Mouse (Mus musculus): Measurements from ENCODE around the gene Taok3. TPM values are rescaled to one million over a fixed set of nuclear protein-coding genes. Genes with fewer than 3 reads are reported as not detected.

Taok3 gene
- polyA plus RNA-seq, 1 experiment from 2014 or later: 16.3 TPM

GRCm38 (mm10) chr5:117318741-117319629 lies 199.1 kb downstream of the Taok3 start, which contains the start of gene Vsig10:
TSS of gene Vsig10 (plus strand) at chr5:117319083.
- H3K4me3 ChIP-seq (ENCODE audit: low read length): peak within 1 kb of the TSS; percentile 76
- H3K36me3 ChIP-seq (ENCODE audit: control insufficient read depth, insufficient read depth, low read length): no peaks in the 10 kb centered on the region
- no peaks in the 10 kb centered on the region for H3K9me3 ChIP-seq (ENCODE audit: control insufficient read depth, low read length)
- peak within 1 kb of the TSS; percentile 97 for H3K4me2 ChIP-seq (replicated peaks; ENCODE audit: low read depth, low read length)
- H3K27ac ChIP-seq (ENCODE audit: low read depth, low read length): peak within 1 kb of the TSS; percentile 53
- H3K4me1 ChIP-seq (ENCODE audit: control insufficient read depth, insufficient read depth, low read length): 0 out of 2 replicates have a peak, but pooled peaks cover 4% of the 10 kb centered on the region
- peak within 1 kb of the TSS; percentile 85 for H3K9ac ChIP-seq (ENCODE audit: low read depth, low read length)
- WGBS: under 1% methylated on average over 81 of the region's 81 CpGs
- ATAC-seq (ENCODE audit: low FRiP score, low TSS enrichment): peak; percentile 85
- H3K27me3 ChIP-seq (ENCODE audit: control insufficient read depth, insufficient read depth, low read length): no peaks in the 10 kb centered on the region

DNA sequence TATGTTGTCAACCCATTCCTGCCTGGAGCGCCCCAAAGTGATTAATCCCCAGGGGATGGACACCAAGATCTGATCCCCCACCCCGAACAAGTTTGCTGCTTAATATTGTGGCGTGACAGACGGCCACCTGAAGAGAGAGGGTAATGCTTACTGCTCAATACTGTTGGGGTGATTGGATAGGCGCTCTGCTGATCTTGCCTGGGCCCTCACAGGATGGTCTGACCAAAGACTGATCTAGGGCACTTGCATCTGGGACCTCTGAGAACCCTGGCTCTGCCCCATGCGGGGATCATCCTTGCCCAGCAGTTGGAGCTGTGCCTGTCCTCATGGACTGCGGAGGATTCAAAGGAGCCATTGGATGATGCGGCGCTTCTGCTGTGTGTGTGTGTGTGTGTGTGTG lies 203.8 kb downstream of the Taok3 start:
- H3K4me2 ChIP-seq (replicated peaks; ENCODE audit: low read depth, low read length): no peak overlapping the region

More for the DNA sequence above, 203.8 kb downstream of the Taok3 start:
- H3K4me3 ChIP-seq (ENCODE audit: low read length): no peak overlapping the region
- ATAC-seq (ENCODE audit: low FRiP score, low TSS enrichment): no peak
- no peaks in the 10 kb centered on the region for H3K27me3 ChIP-seq (ENCODE audit: control insufficient read depth, insufficient read depth, low read length)
- no peak overlapping the region for H3K27ac ChIP-seq (ENCODE audit: low read depth, low read length)
- H3K9me3 ChIP-seq (ENCODE audit: control insufficient read depth, low read length): no peaks in the 10 kb centered on the region
- H3K9ac ChIP-seq (ENCODE audit: low read depth, low read length): no peak overlapping the region
- 0 out of 2 replicates have a peak, but pooled peaks cover 4% of the 10 kb centered on the region for H3K4me1 ChIP-seq (ENCODE audit: control insufficient read depth, insufficient read depth, low read length)
- peaks cover 5% of the 10 kb centered on the region; the same call in 1 of the 2 replicates for H3K36me3 ChIP-seq (ENCODE audit: control insufficient read depth, insufficient read depth, low read length)
- 86% methylated on average over 9 of the region's 9 CpGs for WGBS

Other genes starting within 250 kb of the Taok3 start
- 49.2 and 70.7 TPM in 2 replicates for gene Suds3, start 4.0 kb upstream of the Taok3 start, polyA plus RNA-seq (2014; fragmentation: Nextera tagmentation; extraction: Ambion mirVana)
- 710 and 781 TPM in 2 replicates for gene Pebp1, start 167.5 kb downstream of the Taok3 start, polyA plus RNA-seq (2014; fragmentation: Nextera tagmentation; extraction: Ambion mirVana)
- 7.4 and 9.0 TPM in 2 replicates for gene Vsig10, start 199.0 kb downstream of the Taok3 start, polyA plus RNA-seq (2014; fragmentation: Nextera tagmentation; extraction: Ambion mirVana)
- gene Wsb2, start 237.2 kb downstream of the Taok3 start, polyA plus RNA-seq (2014; fragmentation: Nextera tagmentation; extraction: Ambion mirVana): 36.4 and 72.2 TPM in 2 replicates